Mouse (Mus musculus) urinary bladder, postnatal 10 days (tissue): Measurements from ENCODE around the gene Hist1h2be.
"Not testable (repeated sequence)": the region's sequence is repeated elsewhere in the genome, so short reads cannot be mapped to it uniquely, and the experiment has no call there.

Experiments used
- DNase-seq: peaks from one replicate; pipeline ENCODE4 v3.0.0; 2022; ENCODE audit warnings: low spot score

The Hist1h2be gene

GRCm38 (mm10) chr13:23551146-23551834 lies 69.6 kb downstream of the Hist1h2be start, which contains the start of gene Hist1h4f:
Hist1h4f (minus strand) TSS chr13:23551648.
- DNase-seq: not testable (repeated sequence)

GRCm38 (mm10) chr13:23550761-23551145 lies 70.2 kb downstream of the Hist1h2be start:
- DNase-seq: no peak

- DNase-seq: no peak
Measured at GRCm38 (mm10) chr13:23546694-23547093, 74.2 kb downstream of the Hist1h2be start.

DNA sequence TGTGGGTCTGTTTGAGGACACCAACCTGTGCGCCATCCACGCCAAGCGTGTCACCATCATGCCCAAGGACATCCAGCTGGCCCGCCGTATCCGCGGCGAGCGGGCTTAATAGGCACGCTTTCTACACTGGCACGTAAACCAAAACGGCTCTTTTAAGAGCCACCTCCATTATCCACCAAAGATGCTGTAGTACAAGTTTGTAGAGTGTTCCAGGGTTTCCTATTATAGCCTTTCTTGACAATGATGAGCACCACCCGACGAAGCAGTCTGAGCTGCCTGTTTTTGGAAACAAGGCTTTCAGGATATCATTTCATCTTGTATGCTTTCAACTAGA lies 76.2 kb downstream of the Hist1h2be start:
- not testable (repeated sequence) for DNase-seq

DNA sequence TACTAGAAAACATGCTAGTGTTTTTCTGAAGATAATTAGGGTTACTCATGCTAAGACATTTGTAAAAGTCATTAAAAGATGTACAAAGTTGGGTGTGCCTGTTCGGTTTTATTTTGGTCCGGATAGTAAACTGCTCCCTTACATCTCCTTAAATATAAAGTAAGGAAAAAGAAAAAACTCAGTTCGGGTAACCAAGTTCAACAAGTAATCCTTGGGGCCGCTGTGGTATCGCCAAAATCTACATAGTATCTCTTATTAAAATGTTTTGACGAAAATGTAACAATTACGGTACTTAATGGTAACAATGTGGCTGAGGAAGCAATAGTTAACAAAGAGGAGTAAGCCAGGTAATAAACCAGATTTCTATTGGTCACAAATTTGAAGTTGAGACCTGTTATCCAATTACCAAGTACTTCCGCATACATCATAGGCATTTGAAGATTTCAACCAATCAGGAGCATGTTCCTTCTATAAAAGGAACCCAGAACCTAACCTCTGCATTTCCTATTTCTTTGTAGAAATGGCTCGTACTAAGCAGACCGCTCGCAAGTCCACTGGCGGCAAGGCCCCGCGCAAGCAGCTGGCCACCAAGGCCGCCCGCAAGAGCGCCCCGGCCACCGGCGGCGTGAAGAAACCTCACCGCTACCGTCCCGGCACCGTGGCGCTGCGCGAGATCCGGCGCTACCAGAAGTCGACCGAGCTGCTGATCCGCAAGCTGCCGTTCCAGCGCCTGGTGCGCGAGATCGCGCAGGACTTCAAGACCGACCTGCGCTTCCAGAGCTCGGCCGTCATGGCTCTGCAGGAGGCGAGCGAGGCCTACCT lies 76.7 kb downstream of the Hist1h2be start, which contains the start of gene Hist1h3f:
Hist1h3f (plus strand) TSS at position 88 of the 822 bp plus-strand sequence.
- DNase-seq: no peak

DNA sequence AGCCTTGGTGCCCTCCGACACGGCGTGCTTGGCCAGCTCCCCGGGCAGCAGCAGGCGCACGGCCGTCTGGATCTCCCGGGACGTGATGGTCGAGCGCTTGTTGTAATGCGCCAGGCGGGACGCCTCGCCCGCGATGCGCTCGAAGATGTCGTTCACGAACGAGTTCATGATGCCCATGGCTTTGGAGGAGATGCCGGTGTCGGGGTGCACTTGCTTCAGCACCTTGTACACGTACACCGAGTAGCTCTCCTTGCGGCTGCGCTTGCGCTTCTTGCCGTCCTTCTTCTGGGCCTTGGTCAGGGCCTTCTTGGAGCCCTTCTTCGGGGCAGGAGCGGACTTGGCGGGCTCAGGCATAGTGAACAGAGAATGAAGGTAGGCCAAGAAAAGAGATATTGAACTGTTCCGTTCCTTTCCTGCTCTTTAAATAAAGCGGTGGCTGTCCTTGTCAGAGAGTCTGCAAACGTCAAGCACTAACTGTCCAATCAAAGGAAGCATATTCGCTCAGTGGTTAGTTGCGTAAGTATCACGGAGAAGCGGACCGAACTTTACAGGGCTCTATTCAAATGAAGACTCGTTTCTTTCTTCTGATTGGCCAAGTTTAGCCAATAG lies 77.8 kb downstream of the Hist1h2be start, which contains the start of gene Hist1h2bh:
Hist1h2bh (minus strand) TSS at position 394 of the 609 bp plus-strand sequence.
- not testable (repeated sequence) for DNase-seq

GRCm38 (mm10) chr13:23542225-23542980 lies 78.5 kb downstream of the Hist1h2be start:
- DNase-seq: not testable (repeated sequence)

DNA sequence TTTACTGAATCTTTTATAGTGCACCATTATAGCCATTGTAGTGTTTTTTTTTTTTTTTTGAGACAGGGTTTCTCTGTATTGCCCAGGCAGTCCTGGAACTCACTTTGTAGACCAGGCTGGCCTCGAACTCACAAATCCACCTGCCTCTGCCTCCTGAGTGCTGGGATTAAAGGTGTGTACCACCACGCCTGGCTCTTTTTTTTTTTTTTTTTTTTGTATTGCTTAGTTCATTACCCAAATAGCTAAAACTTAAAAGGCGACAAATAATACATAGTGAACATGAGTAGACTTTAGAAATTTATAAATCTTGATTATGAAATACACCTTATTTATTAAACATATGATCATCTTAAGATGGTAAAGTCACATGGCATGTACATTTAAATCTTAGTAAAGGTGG lies 79.4 kb downstream of the Hist1h2be start:
- no peak for DNase-seq

GRCm38 (mm10) chr13:23539821-23540220 lies 81.1 kb downstream of the Hist1h2be start:
- not testable (repeated sequence) for DNase-seq

DNA sequence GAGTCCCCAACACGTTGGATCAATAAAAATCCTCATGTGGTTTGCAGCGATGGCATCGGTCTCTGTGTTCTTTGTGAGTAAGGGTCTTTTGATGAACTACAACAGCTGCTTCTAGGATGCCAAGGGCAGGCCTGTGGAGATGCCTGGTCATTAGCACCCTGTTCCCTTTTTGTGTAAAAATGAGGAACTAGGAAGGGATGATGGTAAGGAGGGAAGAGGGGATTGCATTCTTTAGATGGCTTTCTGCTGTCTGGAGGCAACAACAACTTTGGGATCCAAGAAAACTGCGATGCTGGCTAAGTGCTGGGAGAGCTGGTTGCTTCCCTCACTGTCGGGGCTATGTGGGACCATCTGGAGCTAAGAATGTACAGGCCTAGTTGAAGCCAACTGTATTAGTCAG lies 82.7 kb downstream of the Hist1h2be start:
- DNase-seq: no peak

DNA sequence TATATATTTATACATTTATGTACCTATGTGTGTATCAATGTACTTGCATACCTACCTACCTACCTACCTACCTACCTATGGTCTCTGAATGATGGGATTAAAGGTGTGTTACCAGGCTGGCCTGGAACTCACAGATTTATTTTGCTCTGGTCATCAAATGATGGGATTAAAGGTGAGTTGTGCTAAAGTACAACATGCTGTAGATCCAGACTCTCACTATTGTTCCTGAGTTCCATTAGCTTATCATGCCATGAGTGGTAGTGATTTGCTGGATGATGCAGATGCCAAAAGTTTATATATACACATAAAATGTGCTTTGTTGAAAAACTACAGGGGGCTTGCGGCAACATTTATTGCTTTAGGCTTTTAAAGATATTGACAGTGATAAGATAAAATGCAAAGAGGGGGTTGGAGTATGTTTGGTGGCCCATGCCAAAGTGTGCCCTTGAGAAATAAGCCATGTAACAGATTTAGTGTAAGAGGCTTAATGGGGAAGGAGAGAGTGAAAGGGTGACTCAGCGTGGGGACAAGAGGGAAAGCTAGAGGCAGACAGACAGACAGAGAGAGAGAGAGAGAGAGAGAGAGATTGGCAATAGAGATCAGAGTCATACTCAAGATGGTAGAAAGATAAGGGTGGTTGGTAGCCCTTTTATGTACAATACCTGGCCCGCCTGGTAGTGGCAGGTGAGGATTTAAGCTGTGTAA lies 83.8 kb downstream of the Hist1h2be start:
- no peak for DNase-seq

DNA sequence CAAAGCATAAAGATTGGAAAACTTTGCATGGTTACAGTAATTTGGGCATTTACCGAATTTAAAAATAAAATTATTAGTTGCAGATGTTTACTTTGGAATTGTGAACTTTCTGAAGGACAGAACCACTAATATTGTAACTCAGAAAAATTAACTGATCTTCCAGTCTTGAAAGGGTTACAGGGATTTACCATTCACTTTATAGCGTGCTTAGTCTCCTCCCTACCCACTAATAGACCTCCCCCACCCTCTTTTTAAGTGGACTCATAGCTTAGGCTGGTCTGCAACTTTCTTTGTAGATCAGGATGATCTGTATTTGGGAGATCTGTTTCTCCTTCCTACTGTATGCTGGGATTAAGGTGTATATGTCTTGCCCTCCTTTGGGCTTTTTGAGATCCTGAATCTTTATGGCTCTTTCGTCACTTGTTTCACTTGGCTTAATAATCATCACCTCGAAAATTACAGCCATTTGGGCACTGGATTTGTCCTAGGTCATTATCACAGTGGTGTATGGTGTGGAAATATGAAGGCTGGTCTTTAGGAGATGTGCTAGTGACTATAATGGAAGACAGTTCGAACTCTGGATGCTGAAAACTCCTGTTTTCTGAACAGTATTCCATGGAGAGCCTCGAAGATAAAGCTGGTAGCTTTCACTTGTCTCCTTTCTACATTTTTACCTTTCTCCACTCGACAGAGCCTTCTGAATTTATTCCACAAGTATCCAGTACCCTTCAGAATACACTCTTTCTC lies 84.7 kb downstream of the Hist1h2be start:
- no peak for DNase-seq

- DNase-seq: not testable (repeated sequence)
Measured at GRCm38 (mm10) chr13:23535137-23536075, 85.5 kb downstream of the Hist1h2be start, which contains the start of gene Hist1h3g. Hist1h3g (plus strand) TSS chr13:23535422.

DNA sequence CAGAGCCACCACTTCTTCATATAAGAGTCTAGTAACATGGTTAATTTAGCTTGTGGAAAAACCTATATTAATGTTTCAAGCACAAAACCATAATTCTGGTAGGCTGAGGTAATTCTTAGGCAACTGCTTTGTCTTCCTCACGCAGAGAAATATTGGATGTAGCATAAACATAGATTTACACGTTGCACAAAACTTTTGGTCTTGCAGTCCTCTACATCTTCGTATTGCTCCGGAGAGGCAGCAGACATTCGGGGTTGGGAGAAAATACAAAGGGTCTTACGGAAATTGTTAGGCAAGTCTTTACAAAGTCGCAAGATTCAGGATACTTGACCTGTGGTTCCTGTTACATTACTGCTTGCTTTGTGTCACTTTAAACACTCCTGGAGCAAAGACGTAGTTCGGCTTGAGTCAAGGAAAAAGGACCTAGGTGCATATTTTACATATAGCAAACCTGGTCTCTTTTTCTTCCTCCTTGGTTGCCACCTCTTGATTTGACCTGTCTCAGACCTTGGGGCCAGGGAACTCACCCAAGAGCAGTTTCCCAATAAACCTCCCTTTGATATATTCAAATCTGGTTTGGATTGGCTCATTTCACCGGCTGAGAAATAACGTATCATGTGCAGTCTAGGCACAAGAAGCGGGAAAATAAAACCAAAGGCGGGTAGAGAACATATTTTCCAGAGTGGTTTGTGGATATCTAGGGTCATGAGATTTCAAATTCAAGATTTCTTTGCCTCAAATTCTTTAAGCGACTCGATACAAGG lies 86.4 kb downstream of the Hist1h2be start:
- DNase-seq: no peak
